Mouse (Mus musculus) adrenal gland, adult 10 weeks (tissue): ENCODE data around the gene Fgf2. TPM values are rescaled to one million over a fixed set of nuclear protein-coding genes. Genes with fewer than 3 reads are reported as not detected.

Source experiments
- polyA plus RNA-seq: library from polyadenylated mRNA; stranded (reverse); fragments of 350-450 nt; fragmentation: Illumina TruSeq; extraction: RNeasy Lipid Tissue Mini Kit (QIAGEN cat#74804); gene quantifications from one replicate; pipeline ENCODE4 v1.2.3, GENCODE M21; 2014; ENCODE audit warnings: low read depth, low replicate concordance

Fgf2 gene
- 17.1 TPM for polyA plus RNA-seq

GRCm38 (mm10) chr3:37348221-37349165, at the start of gene Fgf2:
Gene Fgf2, plus strand, starts transcription at chr3:37348346.

GRCm38 (mm10) chr3:37312370-37312941, 35.7 kb upstream of the Fgf2 start, which contains the start of the genes Bbs12 and Cetn4:
Gene Bbs12, plus strand, starts transcription at chr3:37312554.
Gene Cetn4, minus strand, starts transcription at chr3:37312708.

DNA sequence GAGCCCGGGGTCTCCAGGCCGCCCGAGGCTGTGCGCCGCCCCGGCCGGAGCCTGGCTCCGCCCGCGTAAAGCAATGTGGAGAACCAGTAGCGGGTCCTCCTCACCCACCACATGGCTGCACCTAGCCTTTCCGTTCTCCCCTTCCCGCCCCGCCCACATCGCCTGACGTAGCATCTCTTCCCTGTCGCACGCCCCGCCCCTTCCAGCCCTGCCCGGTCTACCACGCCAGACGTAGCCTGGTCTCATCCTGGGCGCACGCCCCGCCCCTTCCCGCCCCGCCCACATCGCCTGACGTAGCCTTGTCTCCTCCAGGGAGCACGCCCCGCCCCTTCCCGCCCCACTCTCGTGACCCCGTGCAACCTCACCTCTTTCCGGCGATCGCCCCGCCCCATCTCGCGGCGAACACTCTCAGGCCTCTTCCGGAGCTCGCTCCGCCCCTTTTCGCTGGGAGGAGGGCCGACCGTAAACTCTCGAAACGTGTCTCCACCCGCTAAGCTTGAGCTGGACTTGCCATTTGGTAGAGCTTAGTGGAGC, 71.4 kb downstream of the Fgf2 start, which contains the start of gene Spata5:
TSS of gene Spata5 (plus strand) at position 439 of the 534 bp plus-strand sequence.

DNA sequence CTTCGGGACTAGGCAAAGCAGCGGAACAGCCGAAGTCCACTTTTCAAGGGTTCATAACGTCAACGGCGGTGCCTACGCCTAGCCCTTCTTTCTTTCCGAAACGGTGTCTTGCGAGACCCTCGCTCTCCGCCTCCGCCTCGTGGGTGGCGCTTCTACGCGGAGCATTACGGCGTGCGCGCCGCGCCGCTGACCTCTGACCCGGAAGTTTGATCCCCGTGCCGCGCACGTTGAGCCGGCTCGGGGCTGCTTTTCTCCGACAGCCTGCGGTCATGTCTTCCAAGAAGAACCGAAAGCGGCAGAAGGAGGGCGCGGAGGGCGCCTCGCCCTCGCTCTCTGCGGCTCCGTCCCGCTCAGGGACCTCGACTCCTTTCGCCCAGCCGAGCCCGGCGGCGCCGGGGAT, 71.9 kb downstream of the Fgf2 start, which contains the start of gene Nudt6:
TSS of gene Nudt6 (minus strand) at position 140 of the 400 bp plus-strand sequence.

Other genes starting within 250 kb of the Fgf2 start
- not detected for gene Il2, start 222.4 kb upstream of the Fgf2 start, polyA plus RNA-seq
- not detected for gene Il21, start 115.7 kb upstream of the Fgf2 start, polyA plus RNA-seq
- gene Bbs12, start 35.8 kb upstream of the Fgf2 start, polyA plus RNA-seq: 12.5 TPM
- 59.0 TPM for gene Cetn4, start 35.6 kb upstream of the Fgf2 start, polyA plus RNA-seq
- 38.1 TPM for gene Spata5, start 71.5 kb downstream of the Fgf2 start, polyA plus RNA-seq
- 4.0 TPM for gene Nudt6, start 71.9 kb downstream of the Fgf2 start, polyA plus RNA-seq